ENCODE assay signal across 9 mouse cellular contexts in the genomic region with DNA sequence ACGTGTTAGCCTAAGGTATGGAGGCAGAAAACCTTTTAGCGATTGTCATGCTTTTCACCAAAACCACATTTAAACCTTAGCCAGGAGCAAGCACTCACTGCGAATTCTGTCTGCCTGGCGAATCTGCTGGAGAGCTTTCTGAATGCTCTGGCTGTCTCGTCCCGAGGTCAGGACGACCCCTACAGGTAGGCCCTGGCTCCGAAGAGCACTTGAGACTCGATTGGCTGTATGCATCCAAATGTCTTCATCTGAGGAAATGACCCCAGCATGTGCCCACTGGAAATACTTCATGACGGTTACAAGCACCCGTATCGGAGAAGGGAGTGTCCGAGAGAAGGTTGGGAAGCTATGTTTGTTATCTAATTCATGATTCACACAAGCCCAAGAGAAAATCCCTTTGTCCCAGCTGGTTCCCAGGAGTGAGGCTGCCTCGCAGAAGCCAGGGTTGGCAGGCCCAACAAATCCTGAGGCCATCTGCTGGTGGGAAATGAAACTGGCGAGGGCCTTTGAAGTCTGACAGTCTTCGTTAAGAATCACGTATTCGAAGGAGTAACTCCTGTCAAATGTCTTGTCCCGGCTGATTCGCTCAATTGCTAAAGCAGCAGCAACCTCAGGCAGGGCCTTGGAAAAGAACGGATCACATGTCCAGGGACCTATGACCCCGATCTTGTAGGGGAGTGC. TPM values are rescaled to one million over a fixed set of nuclear protein-coding genes. Genes with fewer than 3 reads are reported as not detected.
DNase-seq lines count a peak whose midpoint lies in the region; ATAC-seq and TF ChIP-seq lines count a peak whose summit lies in the region.
"Had no signal": no experiment of that assay in that cellular context is flagged by ENCODE, and none has a peak within 500 bp of the region (broad histone marks: within the 10 kb centered on the region; RNA-seq: fewer than 3 reads in every experiment).

No protein-coding gene starts in this region.

- no peaks in the 10 kb centered on the region for H3K27me3 ChIP-seq in embryonic facial prominence, embryonic 15.5 days
- no peaks in the 10 kb centered on the region for H3K27me3 ChIP-seq in lung, postnatal 0 days (replicated peaks; ENCODE audit: insufficient read depth, low read length)

- WGBS in embryonic facial prominence, embryonic 15.5 days, result 29% methylated on average over 22 of the region's 22 CpGs
- WGBS in lung, postnatal 0 days, result 33% methylated on average over 22 of the region's 22 CpGs

- no peak overlapping the region for H3K4me3 ChIP-seq in embryonic facial prominence, embryonic 15.5 days (replicated peaks)
- no peak overlapping the region for H3K4me3 ChIP-seq in lung, postnatal 0 days (ENCODE audit: low read depth, low read length)

- peak; percentile 8 for DNase-seq in NIH3T3 (ENCODE audit: low read depth)
- peak; percentile 37 to 49 for DNase-seq in adrenal gland, postnatal 36 days
- DNase-seq in heart, postnatal 36 days, result peak; percentile 7 to 26
- DNase-seq in layer of hippocampus, adult 18-20 months (ENCODE audit: low spot score in 2 of 2), result peak; percentile 7 to 58
- peak; percentile 48 for DNase-seq in lung, postnatal 0 days (ENCODE audit: low spot score)
- peak; percentile 25 for DNase-seq in right cerebral cortex, postnatal 25 days
- no peak for DNase-seq in B cell, adult 2 months

- H3K4me2 ChIP-seq in embryonic facial prominence, embryonic 15.5 days (replicated peaks), result peak overlapping the region; percentile 21; the same call in 1 of the 2 replicates
- H3K4me2 ChIP-seq in lung, postnatal 0 days (replicated peaks; ENCODE audit: low read depth, low read length), result no peak overlapping the region

- H3K36me3 ChIP-seq in embryonic facial prominence, embryonic 15.5 days, result no peaks in the 10 kb centered on the region
- H3K36me3 ChIP-seq in lung, postnatal 0 days (ENCODE audit: insufficient read depth, low read length), result no peaks in the 10 kb centered on the region

- intact Hi-C loops in heart, postnatal 36 days (cut with DNase I), result loop anchor here (5.0 kb wide), 1 partner anchor 977 kb away; no protein-coding TSS in a partner anchor

- peak; percentile 62 for TF ChIP-seq CTCF in lung, postnatal 0 days (IDR thresholded peaks at IDR 0.05)

- ATAC-seq in embryonic facial prominence, embryonic 15.5 days (ENCODE audit: insufficient number of reproducible peaks, low FRiP score, low TSS enrichment, low read depth), result no peak
- peak; percentile 33; the same call in 1 of the 2 replicates for ATAC-seq in lung, postnatal 0 days

- no peak for TF ChIP-seq EP300 in lung, postnatal 0 days (IDR thresholded peaks at IDR 0.05)

- no peak overlapping the region for H3K27ac ChIP-seq in embryonic facial prominence, embryonic 15.5 days (replicated peaks)
- H3K27ac ChIP-seq in lung, postnatal 0 days (ENCODE audit: low read length), result no peak overlapping the region

- no peaks in the 10 kb centered on the region for H3K9me3 ChIP-seq in embryonic facial prominence, embryonic 15.5 days (replicated peaks)
- no peaks in the 10 kb centered on the region for H3K9me3 ChIP-seq in lung, postnatal 0 days (ENCODE audit: low read length)

- H3K9ac ChIP-seq in embryonic facial prominence, embryonic 15.5 days, result no peak overlapping the region
- H3K9ac ChIP-seq in lung, postnatal 0 days (replicated peaks; ENCODE audit: low read depth), result no peak overlapping the region

- H3K4me1 ChIP-seq in embryonic facial prominence, embryonic 15.5 days, result no peaks in the 10 kb centered on the region
- no peaks in the 10 kb centered on the region for H3K4me1 ChIP-seq in lung, postnatal 0 days (ENCODE audit: insufficient read depth, low read depth, low read length)

RNA-seq across cellular contexts. Expression of gene Gucy2f, which starts 7.6 kb away (rescaled TPM):
- total RNA-seq in adrenal gland, postnatal 36 days (2021), result not detected
- not detected in 2 replicates for polyA plus RNA-seq in embryonic facial prominence, embryonic 15.5 days (2015; fragmentation: Nextera tagmentation; extraction: Ambion mirVana)
- total RNA-seq in heart, postnatal 36 days (2021), result not detected
- total RNA-seq in layer of hippocampus, adult 18-20 months (2021), result under 1 TPM; 0.79 to 0.81 TPM
- not detected in 2 replicates for polyA plus RNA-seq in lung, postnatal 0 days (2015; fragmentation: Nextera tagmentation; extraction: Ambion mirVana)
- polyA plus RNA-seq: macrophage had no signal

RNA-seq across cellular contexts. Expression of gene Nxt2, which starts 37.4 kb away (rescaled TPM):
- 10 to 100 TPM; 12.5 to 18.6 TPM for total RNA-seq in adrenal gland, postnatal 36 days (2021)
- 17.2 and 17.7 TPM in 2 replicates for polyA plus RNA-seq in embryonic facial prominence, embryonic 15.5 days (2015; fragmentation: Nextera tagmentation; extraction: Ambion mirVana)
- total RNA-seq in heart, postnatal 36 days (2021), result 1 to 10 TPM; 6.7 to 7.3 TPM
- 10 to 100 TPM; 35.0 to 35.9 TPM for total RNA-seq in layer of hippocampus, adult 18-20 months (2021)
- polyA plus RNA-seq in lung, postnatal 0 days (2015; fragmentation: Nextera tagmentation; extraction: Ambion mirVana), result 13.8 and 14.7 TPM in 2 replicates

Comparison
In these comparisons a context has a peak if more than half of its experiments do, and no peak if none do; other contexts are left out.
1. DNase-seq: peak in NIH3T3 (single experiment), adrenal gland, postnatal 36 days (2 of 2), heart, postnatal 36 days (2 of 2), layer of hippocampus, adult 18-20 months (2 of 2), lung, postnatal 0 days (single experiment) and right cerebral cortex, postnatal 25 days (single experiment); none in B cell, adult 2 months (0 of 2).